ENCODE assay signal across 17 mouse cellular contexts in the genomic region with DNA sequence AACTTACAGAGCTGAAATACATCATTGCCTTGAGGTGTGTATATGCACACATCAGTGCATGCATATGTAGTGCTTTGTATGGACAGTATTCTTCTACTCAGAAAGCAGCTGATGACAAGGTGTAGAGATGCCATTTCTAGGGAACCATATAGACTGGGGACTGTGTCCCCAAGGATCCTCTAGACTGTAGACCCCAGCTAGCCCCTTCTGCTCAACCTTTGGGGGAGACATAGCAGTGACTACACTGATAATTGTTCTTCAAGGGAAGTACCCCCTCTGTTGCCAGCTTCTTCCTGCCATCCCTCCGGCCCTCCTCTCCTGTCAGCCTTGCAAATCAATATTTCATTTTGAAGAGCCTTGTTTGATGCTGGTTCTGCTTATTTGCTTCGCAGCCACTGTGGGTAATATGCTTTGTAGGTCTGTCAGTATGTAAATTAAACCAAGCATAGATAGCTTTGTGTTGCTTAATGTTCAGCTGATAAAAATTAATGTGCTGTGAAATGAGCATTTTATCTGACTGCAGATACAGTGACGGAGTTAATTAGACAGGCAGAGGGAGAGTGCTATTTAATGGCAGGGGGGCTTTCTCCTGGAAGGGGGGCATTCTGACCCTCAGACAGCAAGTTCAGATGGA.
DNase-seq lines count a peak whose midpoint lies in the region; ATAC-seq and TF ChIP-seq lines count a peak whose summit lies in the region.
"Had no signal": no experiment of that assay in that cellular context is flagged by ENCODE, and none has a peak within 500 bp of the region (broad histone marks: within the 10 kb centered on the region; RNA-seq: fewer than 3 reads in every experiment).

No protein-coding gene starts in this region.

- no peak for ATAC-seq in forebrain, embryonic 12.5 days (ENCODE audit: low FRiP score)
- no peak for ATAC-seq in forebrain, postnatal 0 days
- ATAC-seq in kidney, postnatal 0 days (replicated peaks; ENCODE audit: low FRiP score, low read depth) = peak; percentile 37; the same call in 1 of the 2 replicates
- ATAC-seq in Patski = peak; percentile 13
- peak; percentile 78 for ATAC-seq in midbrain, embryonic 15.5 days (replicated peaks)
- no peak for ATAC-seq in intestine, embryonic 16.5 days
- ATAC-seq: inflammation-experienced regulatory T-cells, adult 6 months had no signal

- no peak for TF ChIP-seq CTCF in forebrain, postnatal 0 days (IDR thresholded peaks at IDR 0.05; ENCODE audit: low read depth)
- TF ChIP-seq CTCF in kidney, postnatal 0 days (IDR thresholded peaks at IDR 0.05; ENCODE audit: low read depth) = no peak
- no peak for TF ChIP-seq CTCF in Patski (IDR thresholded peaks at IDR 0.05)

- CTCF ChIA-PET in Patski (lab: Charles Lee) = interaction anchor here (1.0 kb wide), 1 partner anchor 213 kb away, joined by 4 read pairs; no protein-coding TSS in a partner anchor

- no peaks in the 10 kb centered on the region for H3K36me3 ChIP-seq in forebrain, embryonic 12.5 days (replicated peaks)
- H3K36me3 ChIP-seq in forebrain, postnatal 0 days (ENCODE audit: insufficient read depth) = no peaks in the 10 kb centered on the region
- no peaks in the 10 kb centered on the region for H3K36me3 ChIP-seq in kidney, postnatal 0 days (ENCODE audit: insufficient read depth, low read length)
- no peaks in the 10 kb centered on the region for H3K36me3 ChIP-seq in midbrain, embryonic 15.5 days (replicated peaks)
- H3K36me3 ChIP-seq in intestine, embryonic 16.5 days (ENCODE audit: control insufficient read depth, insufficient read depth, low read length) = no peaks in the 10 kb centered on the region
- H3K36me3 ChIP-seq: embryonic facial prominence, embryonic 13.5 days; forebrain, embryonic 10.5 days had no signal

- no peak overlapping the region for H3K4me2 ChIP-seq in forebrain, embryonic 12.5 days
- H3K4me2 ChIP-seq in forebrain, postnatal 0 days (ENCODE audit: low read depth) = no peak overlapping the region
- 0 out of 2 replicates have a peak overlapping the region, but pooled peaks have one; percentile 8 for H3K4me2 ChIP-seq in kidney, postnatal 0 days (ENCODE audit: low read length)
- H3K4me2 ChIP-seq in midbrain, embryonic 15.5 days = peak overlapping the region; percentile 9; the same call in 1 of the 2 replicates
- H3K4me2 ChIP-seq in intestine, embryonic 16.5 days (ENCODE audit: low read depth, low read length) = no peak overlapping the region
- H3K4me2 ChIP-seq: embryonic facial prominence, embryonic 13.5 days; liver, embryonic 11.5 days had no signal

- WGBS in forebrain, embryonic 12.5 days = 64% methylated on average over 3 of the region's 3 CpGs
- WGBS in forebrain, postnatal 0 days = 33% methylated on average over 3 of the region's 3 CpGs
- 34% methylated on average over 3 of the region's 3 CpGs for WGBS in kidney, postnatal 0 days
- WGBS in midbrain, embryonic 15.5 days = 28% methylated on average over 3 of the region's 3 CpGs
- WGBS in intestine, embryonic 16.5 days = 74% methylated on average over 3 of the region's 3 CpGs

- no peak for DNase-seq in forebrain, postnatal 0 days
- DNase-seq in kidney, postnatal 0 days (ENCODE audit: low spot score) = peak; percentile 75
- no peak for DNase-seq in kidney, adult 8-10 months
- DNase-seq in Patski (ENCODE audit: low read depth, low spot score) = no peak
- no peak for DNase-seq in frontal cortex, postnatal 10 days (ENCODE audit: low spot score in 2 of 2)
- DNase-seq: cerebellum, adult 11-12 months; gastrocnemius, adult 2 months; heart, adult 18-20 months; thymus, postnatal 14 days had no signal

- POLR2A ChIA-PET in Patski (lab: Charles Lee) = interaction anchor here (1.1 kb wide), 1 partner anchor 97 kb away, joined by 3 read pairs; no protein-coding TSS in a partner anchor

- no peaks in the 10 kb centered on the region for H3K9me3 ChIP-seq in forebrain, embryonic 12.5 days
- H3K9me3 ChIP-seq in forebrain, postnatal 0 days (ENCODE audit: low read length) = no peaks in the 10 kb centered on the region
- no peaks in the 10 kb centered on the region for H3K9me3 ChIP-seq in kidney, postnatal 0 days (replicated peaks; ENCODE audit: low read length)
- no peaks in the 10 kb centered on the region for H3K9me3 ChIP-seq in midbrain, embryonic 15.5 days
- no peaks in the 10 kb centered on the region for H3K9me3 ChIP-seq in intestine, embryonic 16.5 days (ENCODE audit: control insufficient read depth, low read length)
- H3K9me3 ChIP-seq: embryonic facial prominence, embryonic 13.5 days; forebrain, embryonic 10.5 days had no signal

- 0 out of 2 replicates have a peak, but pooled peaks cover 6% of the 10 kb centered on the region for H3K27me3 ChIP-seq in forebrain, embryonic 12.5 days
- no peaks in the 10 kb centered on the region for H3K27me3 ChIP-seq in forebrain, postnatal 0 days (ENCODE audit: insufficient read depth, low read length)
- H3K27me3 ChIP-seq in kidney, postnatal 0 days (ENCODE audit: insufficient read depth, low read length) = no peaks in the 10 kb centered on the region
- peaks cover 5% of the 10 kb centered on the region for H3K27me3 ChIP-seq in Patski
- no peaks in the 10 kb centered on the region for H3K27me3 ChIP-seq in midbrain, embryonic 15.5 days (replicated peaks)
- no peaks in the 10 kb centered on the region for H3K27me3 ChIP-seq in intestine, embryonic 16.5 days (replicated peaks; ENCODE audit: control insufficient read depth, insufficient read depth, low read length)
- H3K27me3 ChIP-seq: embryonic facial prominence, embryonic 13.5 days had no signal

- H3K27ac ChIP-seq in forebrain, embryonic 12.5 days = 0 out of 2 replicates have a peak overlapping the region, but pooled peaks have one; percentile 13
- no peak overlapping the region for H3K27ac ChIP-seq in forebrain, postnatal 0 days (ENCODE audit: low read depth, low read length)
- H3K27ac ChIP-seq in kidney, postnatal 0 days = peak overlapping the region; percentile 66
- peak overlapping the region; percentile 62 for H3K27ac ChIP-seq in midbrain, embryonic 15.5 days
- no peak overlapping the region for H3K27ac ChIP-seq in intestine, embryonic 16.5 days (ENCODE audit: low read length)
- H3K27ac ChIP-seq: forebrain, embryonic 10.5 days; gastrocnemius, adult 2 months; stomach, postnatal 0 days had no signal

- no peak overlapping the region for H3K4me3 ChIP-seq in forebrain, embryonic 12.5 days (replicated peaks)
- no peak overlapping the region for H3K4me3 ChIP-seq in forebrain, postnatal 0 days (ENCODE audit: low read depth, low read length)
- no peak overlapping the region for H3K4me3 ChIP-seq in kidney, postnatal 0 days (replicated peaks; ENCODE audit: low read depth, low read length)
- H3K4me3 ChIP-seq in midbrain, embryonic 15.5 days = no peak overlapping the region
- H3K4me3 ChIP-seq in intestine, embryonic 16.5 days (ENCODE audit: low read length) = no peak overlapping the region
- H3K4me3 ChIP-seq: embryonic facial prominence, embryonic 13.5 days; forebrain, embryonic 10.5 days; gastrocnemius, adult 2 months had no signal

- in situ Hi-C loops in Patski (cut with MboI; ENCODE audit: low pct_unique_long_range_greater_than_20kb) = loop anchor here (25.0 kb wide), 1 partner anchor 203 kb away; no protein-coding TSS in a partner anchor

- H3K4me1 ChIP-seq in forebrain, embryonic 12.5 days = peaks cover 12% of the 10 kb centered on the region
- H3K4me1 ChIP-seq in forebrain, postnatal 0 days (ENCODE audit: insufficient read depth) = no peaks in the 10 kb centered on the region
- peaks cover 9% of the 10 kb centered on the region; the same call in 1 of the 2 replicates for H3K4me1 ChIP-seq in kidney, postnatal 0 days (replicated peaks; ENCODE audit: insufficient read depth, low read length)
- H3K4me1 ChIP-seq in midbrain, embryonic 15.5 days = peaks cover 20% of the 10 kb centered on the region
- no peaks in the 10 kb centered on the region for H3K4me1 ChIP-seq in intestine, embryonic 16.5 days (ENCODE audit: control insufficient read depth, insufficient read depth, low read length)

- H3K9ac ChIP-seq in forebrain, embryonic 12.5 days = no peak overlapping the region
- H3K9ac ChIP-seq in forebrain, postnatal 0 days = no peak overlapping the region
- 0 out of 2 replicates have a peak overlapping the region, but pooled peaks have one; percentile 27 for H3K9ac ChIP-seq in kidney, postnatal 0 days (ENCODE audit: low read depth, low read length)
- no peak overlapping the region for H3K9ac ChIP-seq in midbrain, embryonic 15.5 days
- H3K9ac ChIP-seq in intestine, embryonic 16.5 days (ENCODE audit: low read depth, low read length) = no peak overlapping the region
- H3K9ac ChIP-seq: embryonic facial prominence, embryonic 13.5 days had no signal

Comparison
In these comparisons a context has a peak if more than half of its experiments do, and no peak if none do; other contexts are left out.
1. H3K27ac ChIP-seq: peak in forebrain, embryonic 12.5 days (single experiment), kidney, postnatal 0 days (single experiment) and midbrain, embryonic 15.5 days (single experiment); none in forebrain, postnatal 0 days (single experiment) and intestine, embryonic 16.5 days (single experiment).
2. ATAC-seq: peak in kidney, postnatal 0 days (single experiment), Patski (single experiment) and midbrain, embryonic 15.5 days (single experiment); none in forebrain, embryonic 12.5 days (single experiment), forebrain, postnatal 0 days (single experiment) and intestine, embryonic 16.5 days (single experiment).
3. H3K4me2 ChIP-seq: peak in kidney, postnatal 0 days (single experiment) and midbrain, embryonic 15.5 days (single experiment); none in forebrain, embryonic 12.5 days (single experiment), forebrain, postnatal 0 days (single experiment) and intestine, embryonic 16.5 days (single experiment).